ENCODE assay signal across 8 mouse cellular contexts in genomic region chr4:154142211-154143040, GRCm38 (mm10). TPM values are rescaled to one million over a fixed set of nuclear protein-coding genes. Genes with fewer than 3 reads are reported as not detected.
DNase-seq lines count a peak whose midpoint lies in the region; ATAC-seq and TF ChIP-seq lines count a peak whose summit lies in the region.

Gene Wrap73, plus strand, starts transcription at chr4:154142372.

- peak; percentile 95 for ATAC-seq in activated CD4-positive, CD25-positive, alpha-beta regulatory T cell, adult 4 months
- ATAC-seq in common myeloid progenitor, adult 5-6 weeks (replicated peaks; ENCODE audit: low read depth, poor library complexity, severe bottlenecking) = peak; percentile 97
- ATAC-seq in hindbrain, postnatal 0 days = peak; percentile 96
- ATAC-seq in megakaryocyte progenitor cell, adult 5-6 weeks (replicated peaks; ENCODE audit: poor library complexity) = peak; percentile 97

- intact Hi-C loops in gastrocnemius, adult 2 months (cut with DNase I) = loop anchor here (2.0 kb wide), 1 partner anchor 16 kb away; no protein-coding TSS in a partner anchor

- peak within 1 kb of the TSS; percentile 89 for H3K4me3 ChIP-seq in gastrocnemius, adult 2 months
- peak within 1 kb of the TSS; percentile 91 for H3K4me3 ChIP-seq in hindbrain, postnatal 0 days (ENCODE audit: low read length)

- H3K27me3 ChIP-seq in hindbrain, postnatal 0 days (ENCODE audit: insufficient read depth, low read length) = peaks cover 41% of the 10 kb centered on the region

- H3K4me1 ChIP-seq in hindbrain, postnatal 0 days (ENCODE audit: insufficient read depth, low read length) = peaks cover 24% of the 10 kb centered on the region; the same call in 1 of the 2 replicates

- peak; percentile 94 for DNase-seq in gastrocnemius, adult 2 months
- peak; percentile 95 for DNase-seq in hindbrain, postnatal 0 days (ENCODE audit: low spot score)
- DNase-seq in left cerebral cortex, adult 9 months (ENCODE audit: low spot score in 2 of 2) = peak; percentile 52 to 88
- DNase-seq in right cerebral cortex, postnatal 14 days = peak; percentile 89
- peak; percentile 88 to 89 for DNase-seq in urinary bladder, postnatal 36 days (ENCODE audit: low spot score in 2 of 2)

- peak within 1 kb of the TSS; percentile 78 for H3K4me2 ChIP-seq in hindbrain, postnatal 0 days (ENCODE audit: low read depth, low read length)

- WGBS in hindbrain, postnatal 0 days = under 1% methylated on average over 49 of the region's 49 CpGs

- no peak for TF ChIP-seq CTCF in gastrocnemius, adult 2 months (IDR thresholded peaks at IDR 0.05)
- TF ChIP-seq CTCF in hindbrain, postnatal 0 days (IDR thresholded peaks at IDR 0.05; ENCODE audit: low read depth) = no peak

- H3K9me3 ChIP-seq in hindbrain, postnatal 0 days (ENCODE audit: low read length) = no peaks in the 10 kb centered on the region

- no peaks in the 10 kb centered on the region for H3K36me3 ChIP-seq in hindbrain, postnatal 0 days (ENCODE audit: insufficient read depth, low read length)

- peak within 1 kb of the TSS; percentile 65 for H3K9ac ChIP-seq in hindbrain, postnatal 0 days (replicated peaks; ENCODE audit: low read length)

- peak within 1 kb of the TSS; percentile 93 for H3K27ac ChIP-seq in gastrocnemius, adult 2 months
- peak within 1 kb of the TSS; percentile 78 for H3K27ac ChIP-seq in hindbrain, postnatal 0 days

RNA-seq across cellular contexts. Expression of gene Wrap73, which starts in this region (rescaled TPM):
- 10 to 100 TPM; 24.9 to 31.7 TPM for polyA plus RNA-seq in activated CD4-positive, CD25-positive, alpha-beta regulatory T cell, adult 4 months (2017; shearing (Covaris generic))
- 9.5 and 10.4 TPM in 2 replicates for total RNA-seq in common myeloid progenitor, adult 5-6 weeks (2017)
- 10 to 100 TPM; 10.6 to 10.8 TPM for total RNA-seq in gastrocnemius, adult 2 months (2021)
- 55.0 and 76.7 TPM in 2 replicates for total RNA-seq in hindbrain, postnatal 0 days (2014; rRNA removed)
- 36.3 and 36.5 TPM in 2 replicates for polyA plus RNA-seq in hindbrain, postnatal 0 days (2015; fragmentation: Nextera tagmentation; extraction: Ambion mirVana)
- total RNA-seq in megakaryocyte progenitor cell, adult 5-6 weeks (2015) = 9.9 and 11.9 TPM in 2 replicates
- 9.1 and 13.0 TPM in 2 replicates for total RNA-seq in megakaryocyte progenitor cell, adult 5-6 weeks (2017)

Comparison
In these comparisons a context has a peak if more than half of its experiments do, and no peak if none do; other contexts are left out.
1. Peak in every context shown above with its lines: DNase-seq, ATAC-seq, H3K4me3 ChIP-seq and H3K27ac ChIP-seq.